Mouse (Mus musculus): ENCODE results near the gene Crhr1. TPM values are rescaled to one million over a fixed set of nuclear protein-coding genes. Genes with fewer than 3 reads are reported as not detected.

Gene Crhr1
- total and polyA plus RNA-seq, 3 experiments, result not detected

DNA sequence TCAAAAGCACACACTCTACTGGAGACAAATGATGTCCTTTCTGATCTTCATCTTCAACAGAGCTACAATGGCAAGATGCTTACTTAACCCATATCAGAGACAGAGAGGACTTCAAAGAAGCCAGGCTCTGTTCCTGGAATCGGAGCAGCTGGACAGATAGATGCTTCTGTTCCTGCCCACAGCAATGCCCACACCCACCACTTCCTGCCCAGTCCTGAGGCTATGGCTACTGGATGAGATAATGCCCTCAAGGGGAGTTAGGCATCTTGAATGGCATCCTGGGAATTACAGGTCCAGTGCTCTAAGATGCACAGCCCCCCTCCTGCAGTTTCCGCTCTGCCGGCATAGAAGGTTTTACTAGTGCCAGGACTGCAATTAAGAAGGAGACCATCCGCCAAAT lies 73.9 kb downstream of the Crhr1 start:
- H3K4me1 ChIP-seq (ENCODE audit: control insufficient read depth in 1 of 2, insufficient read depth in 2 of 2, low read length in 2 of 2), result no peaks in the 10 kb centered on the region
- no peak overlapping the region for H3K27ac ChIP-seq (ENCODE audit: control insufficient read depth, low read depth, low read length)
- H3K36me3 ChIP-seq (ENCODE audit: control insufficient read depth in 1 of 2, insufficient read depth in 2 of 2, low read length in 2 of 2), result no peaks in the 10 kb centered on the region
- no peak for TF ChIP-seq JUND (IDR thresholded peaks at IDR 0.05; ENCODE audit: low read depth, low read length)
- TF ChIP-seq RAD21 (IDR thresholded peaks at IDR 0.05; ENCODE audit: low read depth, low read length), result no peak
- no peak for TF ChIP-seq USF1 (IDR thresholded peaks at IDR 0.05; ENCODE audit: low read depth, low read length)
- no peak for TF ChIP-seq POLR2AphosphoS2 (IDR thresholded peaks at IDR 0.05; ENCODE audit: low read length)
- TF ChIP-seq KAT2A (conservative IDR thresholded peaks at IDR 0.05; ENCODE audit: low read depth, low read length), result no peak
- no peak for TF ChIP-seq MAX (IDR thresholded peaks at IDR 0.05; ENCODE audit: low read length)
- TF ChIP-seq BHLHE40 (IDR thresholded peaks at IDR 0.05; ENCODE audit: borderline replicate concordance, low read depth, low read length), result no peak
- TF ChIP-seq NELFE (IDR thresholded peaks at IDR 0.05; ENCODE audit: low read depth, low read length), result no peak
- no peak for TF ChIP-seq ZMIZ1 (IDR thresholded peaks at IDR 0.05; ENCODE audit: low read depth, low read length)
- no peak for TF ChIP-seq POLR2AphosphoS5 (IDR thresholded peaks at IDR 0.05; ENCODE audit: borderline replicate concordance, low read depth, low read length)
- TF ChIP-seq SIN3A (IDR thresholded peaks at IDR 0.05; ENCODE audit: low read length), result no peak
- TF ChIP-seq TAL1 (IDR thresholded peaks at IDR 0.05; ENCODE audit: low read length), result no peak
- TF ChIP-seq ELF1 (IDR thresholded peaks at IDR 0.05; ENCODE audit: low read depth, low read length), result no peak
- TF ChIP-seq USF2 (IDR thresholded peaks at IDR 0.05; ENCODE audit: borderline replicate concordance in 1 of 2, insufficient read depth in 1 of 2, low read depth in 1 of 2, low read length in 2 of 2), result no peak
- TF ChIP-seq ZKSCAN1 (IDR thresholded peaks at IDR 0.05; ENCODE audit: low read depth, low read length), result no peak
- TF ChIP-seq MEF2A (IDR thresholded peaks at IDR 0.05; ENCODE audit: extremely low read depth, insufficient replicate concordance, low read depth, low read length, poor library complexity, severe bottlenecking), result no peak
- no peak for TF ChIP-seq RCOR1 (IDR thresholded peaks at IDR 0.05; ENCODE audit: low read depth, low read length)
- TF ChIP-seq CTCF (IDR thresholded peaks at IDR 0.05 in 2 of 3, conservative IDR thresholded peaks at IDR 0.05 in 1 of 3; ENCODE audit: control insufficient read depth in 1 of 3, insufficient read depth in 1 of 3, low read depth in 2 of 3, low read length in 3 of 3, poor library complexity in 1 of 3, severe bottlenecking in 1 of 3), result no peak
- TF ChIP-seq E2F4 (IDR thresholded peaks at IDR 0.05; ENCODE audit: borderline replicate concordance, low read depth, low read length), result no peak
- no peak for TF ChIP-seq CHD2 (IDR thresholded peaks at IDR 0.05; ENCODE audit: low read length)
- H3K9ac ChIP-seq (ENCODE audit: control insufficient read depth, low read depth, low read length, poor library complexity, severe bottlenecking), result no peak overlapping the region
- H3K79me2 ChIP-seq (ENCODE audit: control insufficient read depth, insufficient read depth, low read length, poor library complexity), result no peaks in the 10 kb centered on the region
- DNase-seq (ENCODE audit: low read depth, low spot score), result no peak
- no peak overlapping the region for H3K4me3 ChIP-seq (ENCODE audit: control insufficient read depth in 1 of 2, insufficient read depth in 1 of 2, low read depth in 2 of 2, low read length in 2 of 2)
- no peaks in the 10 kb centered on the region for H3K9me3 ChIP-seq (replicated peaks; ENCODE audit: insufficient read depth, low read length)
- H3K27me3 ChIP-seq (ENCODE audit: control insufficient read depth in 1 of 2, insufficient read depth in 2 of 2, low read length in 2 of 2), result no peaks in the 10 kb centered on the region; a peak in 1 of 4 replicates

DNA sequence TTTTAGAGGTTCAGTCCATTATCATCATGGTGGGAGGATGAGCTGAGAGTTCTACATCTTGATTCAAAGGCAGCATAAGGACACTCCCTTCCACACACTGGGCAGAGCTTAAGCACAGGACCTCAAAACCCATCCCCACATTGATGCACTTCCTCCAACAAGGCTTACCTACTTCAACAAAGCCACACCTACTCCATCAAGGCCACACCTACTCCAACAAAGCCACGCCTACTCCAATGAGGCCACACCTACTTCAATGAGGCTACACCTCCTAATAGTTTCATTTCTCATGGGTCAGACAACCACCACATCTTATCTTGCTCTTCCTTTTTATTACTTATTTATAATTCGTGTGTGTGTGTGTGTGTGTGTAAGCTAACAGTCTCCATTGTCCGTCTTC lies 76.4 kb downstream of the Crhr1 start:
- Histone ChIP-seq H3K27me3 (ENCODE audit: control insufficient read depth in 1 of 2, insufficient read depth in 2 of 2, low read length in 2 of 2) (no peaks in the 10 kb centered on the region), H3K27ac (ENCODE audit: control insufficient read depth, low read depth, low read length) (no peak overlapping the region), H3K36me3 (ENCODE audit: control insufficient read depth in 1 of 2, insufficient read depth in 2 of 2, low read length in 2 of 2) (no peaks in the 10 kb centered on the region), H3K9ac (ENCODE audit: control insufficient read depth, low read depth, low read length, poor library complexity, severe bottlenecking) (no peak overlapping the region), H3K9me3 (replicated peaks; ENCODE audit: insufficient read depth, low read length) (no peaks in the 10 kb centered on the region), H3K79me2 (ENCODE audit: control insufficient read depth, insufficient read depth, low read length, poor library complexity) (no peaks in the 10 kb centered on the region), H3K4me1 (ENCODE audit: control insufficient read depth in 1 of 2, insufficient read depth in 2 of 2, low read length in 2 of 2) (no peaks in the 10 kb centered on the region), H3K4me3 (ENCODE audit: control insufficient read depth in 1 of 2, insufficient read depth in 1 of 2, low read depth in 2 of 2, low read length in 2 of 2) (no peak overlapping the region)
- DNase-seq (ENCODE audit: low read depth, low spot score), result peak; percentile 24
- TF ChIP-seq POLR2AphosphoS5 (IDR thresholded peaks at IDR 0.05; ENCODE audit: borderline replicate concordance, low read depth, low read length), result no peak
- no peak for TF ChIP-seq SMC3 (IDR thresholded peaks at IDR 0.05; ENCODE audit: low read depth, low read length)
- no peak for TF ChIP-seq USF2 (IDR thresholded peaks at IDR 0.05; ENCODE audit: borderline replicate concordance in 1 of 2, insufficient read depth in 1 of 2, low read depth in 1 of 2, low read length in 2 of 2)
- TF ChIP-seq ZKSCAN1 (IDR thresholded peaks at IDR 0.05; ENCODE audit: low read depth, low read length), result no peak
- TF ChIP-seq MAX (IDR thresholded peaks at IDR 0.05; ENCODE audit: low read length), result no peak
- TF ChIP-seq BHLHE40 (IDR thresholded peaks at IDR 0.05; ENCODE audit: borderline replicate concordance, low read depth, low read length), result no peak
- TF ChIP-seq MEF2A (IDR thresholded peaks at IDR 0.05; ENCODE audit: extremely low read depth, insufficient replicate concordance, low read depth, low read length, poor library complexity, severe bottlenecking), result no peak
- TF ChIP-seq ZMIZ1 (IDR thresholded peaks at IDR 0.05; ENCODE audit: low read depth, low read length), result no peak
- no peak for TF ChIP-seq MYC (IDR thresholded peaks at IDR 0.05; ENCODE audit: low read depth, low read length)
- TF ChIP-seq CTCF (IDR thresholded peaks at IDR 0.05 in 2 of 3, conservative IDR thresholded peaks at IDR 0.05 in 1 of 3; ENCODE audit: control insufficient read depth in 1 of 3, insufficient read depth in 1 of 3, low read depth in 2 of 3, low read length in 3 of 3, poor library complexity in 1 of 3, severe bottlenecking in 1 of 3), result no peak
- TF ChIP-seq SIN3A (IDR thresholded peaks at IDR 0.05; ENCODE audit: low read length), result no peak
- TF ChIP-seq CHD1 (IDR thresholded peaks at IDR 0.05; ENCODE audit: low read depth, low read length), result no peak
- no peak for TF ChIP-seq ZC3H11A (IDR thresholded peaks at IDR 0.05; ENCODE audit: low read depth, low read length)
- TF ChIP-seq NRF1 (IDR thresholded peaks at IDR 0.05; ENCODE audit: insufficient read depth, low read depth, low read length, poor library complexity, severe bottlenecking), result no peak
- no peak for TF ChIP-seq RAD21 (IDR thresholded peaks at IDR 0.05; ENCODE audit: low read depth, low read length)
- no peak for TF ChIP-seq GATA1 (IDR thresholded peaks at IDR 0.05; ENCODE audit: low read depth, low read length)
- no peak for TF ChIP-seq ETS1 (IDR thresholded peaks at IDR 0.05; ENCODE audit: low read depth, low read length)
- TF ChIP-seq ELF1 (IDR thresholded peaks at IDR 0.05; ENCODE audit: low read depth, low read length), result no peak
- TF ChIP-seq CHD2 (IDR thresholded peaks at IDR 0.05; ENCODE audit: low read length), result no peak
- TF ChIP-seq POLR2AphosphoS2 (IDR thresholded peaks at IDR 0.05; ENCODE audit: low read length), result no peak

All from MEL (cell line).